27 mouse cellular contexts compared by ENCODE assay signal in genomic region chr3:123806546-123806945, GRCm38 (mm10).
DNase-seq lines count a peak whose midpoint lies in the region; ATAC-seq lines count a peak whose summit lies in the region.
"Had no signal": no experiment of that assay in that cellular context is flagged by ENCODE, and none has a peak within 500 bp of the region (broad histone marks: within the 10 kb centered on the region; RNA-seq: fewer than 3 reads in every experiment).

No protein-coding gene starts in this region.

- H3K27ac ChIP-seq in forebrain, embryonic 13.5 days, result no peak overlapping the region
- no peak overlapping the region for H3K27ac ChIP-seq in forebrain, embryonic 10.5 days
- H3K27ac ChIP-seq in forebrain, embryonic 16.5 days (ENCODE audit: low read length), result no peak overlapping the region
- H3K27ac ChIP-seq in forebrain, embryonic 11.5 days (ENCODE audit: low read depth, low read length), result no peak overlapping the region
- H3K27ac ChIP-seq: embryonic facial prominence, embryonic 10.5 days; embryonic facial prominence, embryonic 13.5 days; heart, adult 2 months; heart, embryonic 10.5 days; heart, embryonic 13.5 days; hindbrain, embryonic 14.5 days; hindbrain, postnatal 0 days had no signal

- DNase-seq in forebrain, embryonic 10.5 days (ENCODE audit: extremely low spot score, low spot score), result no peak
- no peak for DNase-seq in forebrain, embryonic 11.5 days (ENCODE audit: low spot score)
- DNase-seq in left cerebral cortex, adult 11 months (ENCODE audit: low spot score), result peak; percentile 8
- DNase-seq in left cerebral cortex, adult 9 months (ENCODE audit: low spot score in 2 of 2), result no peak
- no peak for DNase-seq in kidney, postnatal 10 days
- DNase-seq: adrenal gland, postnatal 10 days; cerebellum, adult 11-12 months; cerebellum, adult 8-10 months; cerebellum, postnatal 36 days; embryo, embryonic 11 days; gastrocnemius, postnatal 10 days; gastrocnemius, postnatal 36 days; heart, adult 2 months; heart, postnatal 14 days; heart, postnatal 4 days had no signal

- H3K4me2 ChIP-seq in forebrain, embryonic 13.5 days, result no peak overlapping the region
- no peak overlapping the region for H3K4me2 ChIP-seq in forebrain, embryonic 16.5 days (ENCODE audit: low read length)
- no peak overlapping the region for H3K4me2 ChIP-seq in forebrain, embryonic 11.5 days (ENCODE audit: low read depth, low read length, severe bottlenecking)
- H3K4me2 ChIP-seq: embryonic facial prominence, embryonic 13.5 days; heart, embryonic 13.5 days; hindbrain, embryonic 14.5 days had no signal

- no peak overlapping the region for H3K4me3 ChIP-seq in forebrain, embryonic 13.5 days
- no peak overlapping the region for H3K4me3 ChIP-seq in forebrain, embryonic 10.5 days
- no peak overlapping the region for H3K4me3 ChIP-seq in forebrain, embryonic 16.5 days (replicated peaks; ENCODE audit: low read length)
- no peak overlapping the region for H3K4me3 ChIP-seq in forebrain, embryonic 11.5 days (ENCODE audit: low read depth, low read length)
- H3K4me3 ChIP-seq: embryonic facial prominence, embryonic 10.5 days; embryonic facial prominence, embryonic 13.5 days; erythroblast, embryonic 14.5 days; heart, adult 2 months; heart, embryonic 10.5 days; heart, embryonic 13.5 days had no signal

- no peaks in the 10 kb centered on the region for H3K27me3 ChIP-seq in forebrain, embryonic 13.5 days
- no peaks in the 10 kb centered on the region for H3K27me3 ChIP-seq in forebrain, embryonic 10.5 days (ENCODE audit: poor library complexity, severe bottlenecking)
- no peaks in the 10 kb centered on the region for H3K27me3 ChIP-seq in forebrain, embryonic 16.5 days (replicated peaks; ENCODE audit: control insufficient read depth, insufficient read depth, low read length)
- H3K27me3 ChIP-seq in forebrain, embryonic 11.5 days (ENCODE audit: control insufficient read depth, insufficient read depth, low read length), result no peaks in the 10 kb centered on the region
- H3K27me3 ChIP-seq: embryonic facial prominence, embryonic 13.5 days; heart, embryonic 13.5 days had no signal

- WGBS in forebrain, embryonic 13.5 days, result 82% methylated on average over 1 of the region's 1 CpGs
- WGBS in forebrain, embryonic 10.5 days, result 90% methylated on average over 1 of the region's 1 CpGs
- WGBS in forebrain, embryonic 16.5 days, result 59% methylated on average over 1 of the region's 1 CpGs
- 94% methylated on average over 1 of the region's 1 CpGs for WGBS in forebrain, embryonic 11.5 days

- H3K36me3 ChIP-seq in forebrain, embryonic 13.5 days (ENCODE audit: poor library complexity, severe bottlenecking), result no peaks in the 10 kb centered on the region
- H3K36me3 ChIP-seq in forebrain, embryonic 10.5 days (replicated peaks), result no peaks in the 10 kb centered on the region
- H3K36me3 ChIP-seq in forebrain, embryonic 16.5 days (ENCODE audit: control insufficient read depth, insufficient read depth), result no peaks in the 10 kb centered on the region
- no peaks in the 10 kb centered on the region for H3K36me3 ChIP-seq in forebrain, embryonic 11.5 days (ENCODE audit: control insufficient read depth, insufficient read depth, low read length)
- H3K36me3 ChIP-seq: embryonic facial prominence, embryonic 10.5 days; embryonic facial prominence, embryonic 13.5 days; heart, embryonic 10.5 days; heart, embryonic 13.5 days had no signal

- no peak overlapping the region for H3K9ac ChIP-seq in forebrain, embryonic 13.5 days
- no peak overlapping the region for H3K9ac ChIP-seq in forebrain, embryonic 16.5 days (replicated peaks; ENCODE audit: low read depth, low read length)
- no peak overlapping the region for H3K9ac ChIP-seq in forebrain, embryonic 11.5 days (ENCODE audit: low read length)
- H3K9ac ChIP-seq: embryonic facial prominence, embryonic 13.5 days; heart, embryonic 13.5 days; hindbrain, embryonic 14.5 days had no signal

- ATAC-seq in forebrain, embryonic 13.5 days, result peak; percentile 70; the same call in 1 of the 2 replicates
- peak; percentile 68; the same call in 1 of the 2 replicates for ATAC-seq in forebrain, embryonic 16.5 days
- ATAC-seq in forebrain, embryonic 11.5 days (replicated peaks; ENCODE audit: low FRiP score), result no peak
- ATAC-seq: activated CD4-positive, CD25-positive, alpha-beta regulatory T cell, adult 4 months; hindbrain, postnatal 0 days; inflammation-experienced regulatory T-cells, adult 6 months; intestine, embryonic 16.5 days had no signal

- peaks cover 13% of the 10 kb centered on the region for H3K4me1 ChIP-seq in forebrain, embryonic 13.5 days
- H3K4me1 ChIP-seq in forebrain, embryonic 10.5 days, result peaks cover 16% of the 10 kb centered on the region
- no peaks in the 10 kb centered on the region for H3K4me1 ChIP-seq in forebrain, embryonic 16.5 days (replicated peaks; ENCODE audit: control insufficient read depth, insufficient read depth, low read length)
- H3K4me1 ChIP-seq in forebrain, embryonic 11.5 days (replicated peaks; ENCODE audit: control insufficient read depth, insufficient read depth, low read length), result 0 out of 2 replicates have a peak, but pooled peaks cover 2% of the 10 kb centered on the region
- H3K4me1 ChIP-seq: embryonic facial prominence, embryonic 10.5 days; embryonic facial prominence, embryonic 13.5 days; heart, embryonic 10.5 days; heart, embryonic 13.5 days had no signal

- no peaks in the 10 kb centered on the region for H3K9me3 ChIP-seq in forebrain, embryonic 13.5 days (replicated peaks)
- no peaks in the 10 kb centered on the region for H3K9me3 ChIP-seq in forebrain, embryonic 10.5 days
- no peaks in the 10 kb centered on the region for H3K9me3 ChIP-seq in forebrain, embryonic 16.5 days (ENCODE audit: control insufficient read depth, low read length)
- no peaks in the 10 kb centered on the region for H3K9me3 ChIP-seq in forebrain, embryonic 11.5 days (ENCODE audit: control insufficient read depth, low read length)
- H3K9me3 ChIP-seq: embryonic facial prominence, embryonic 10.5 days; embryonic facial prominence, embryonic 13.5 days; heart, embryonic 10.5 days; heart, embryonic 13.5 days had no signal
